Mouse (Mus musculus): Measurements from ENCODE around the gene Lrmda. TPM values are rescaled to one million over a fixed set of nuclear protein-coding genes. Genes with fewer than 3 reads are reported as not detected.

Lrmda gene
- polyA plus RNA-seq, 1 experiment, result not detected

DNA sequence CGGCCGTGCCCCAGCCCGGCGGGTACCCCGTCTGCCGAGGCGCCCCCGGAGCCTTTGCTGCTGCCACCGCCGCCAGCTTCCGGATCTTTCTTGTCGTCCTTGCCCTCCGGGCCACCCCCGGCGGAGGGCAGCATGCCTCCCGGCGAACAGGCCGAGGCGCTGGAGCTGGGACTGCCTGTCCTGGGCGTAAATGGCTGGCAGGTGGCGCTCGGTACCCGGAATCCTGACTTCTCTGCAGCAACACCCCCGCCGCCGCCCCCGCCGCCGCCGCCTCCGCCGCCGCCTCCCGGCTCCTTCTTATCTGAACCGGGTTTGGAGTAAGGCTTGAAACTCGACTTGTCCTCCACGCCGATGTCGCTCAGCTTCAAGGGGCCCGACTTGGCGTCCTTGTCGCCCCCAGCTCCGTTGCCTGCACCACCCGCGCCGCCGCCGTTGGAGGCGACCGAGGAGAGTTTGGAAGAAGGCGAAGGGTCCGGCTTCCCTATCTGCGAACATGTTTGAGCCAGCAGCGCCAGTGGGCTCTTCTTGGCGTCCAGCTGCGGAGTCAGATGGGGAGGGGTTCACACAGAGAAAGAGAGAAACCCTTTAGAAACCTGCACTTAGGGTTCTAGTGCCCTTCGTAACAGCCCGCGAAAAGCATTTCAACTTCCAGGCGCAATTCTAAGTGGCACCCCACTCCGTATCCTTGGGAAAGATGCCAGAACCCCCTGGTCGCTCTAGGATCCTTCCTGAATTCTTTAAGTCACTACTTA, 33.4 kb upstream of the Lrmda start:
- H3K27ac ChIP-seq (ENCODE audit: insufficient read depth, low read length), result peak overlapping the region; percentile 94
- TF ChIP-seq POLR2A (IDR thresholded peaks at IDR 0.05; ENCODE audit: low read depth, low read length) (peak; percentile 24; the same call in 1 of the 2 replicates), CTCF (IDR thresholded peaks at IDR 0.05; ENCODE audit: borderline replicate concordance, insufficient read depth, low read length) (peak; percentile 61; the same call in 1 of the 2 replicates)
- peaks cover 2% of the 10 kb centered on the region; the same call in 1 of the 2 replicates for H3K4me1 ChIP-seq (ENCODE audit: control insufficient read depth, insufficient read depth, low read length)
- peak overlapping the region; percentile 84 for H3K4me3 ChIP-seq (ENCODE audit: insufficient read depth, low read length)

DNA sequence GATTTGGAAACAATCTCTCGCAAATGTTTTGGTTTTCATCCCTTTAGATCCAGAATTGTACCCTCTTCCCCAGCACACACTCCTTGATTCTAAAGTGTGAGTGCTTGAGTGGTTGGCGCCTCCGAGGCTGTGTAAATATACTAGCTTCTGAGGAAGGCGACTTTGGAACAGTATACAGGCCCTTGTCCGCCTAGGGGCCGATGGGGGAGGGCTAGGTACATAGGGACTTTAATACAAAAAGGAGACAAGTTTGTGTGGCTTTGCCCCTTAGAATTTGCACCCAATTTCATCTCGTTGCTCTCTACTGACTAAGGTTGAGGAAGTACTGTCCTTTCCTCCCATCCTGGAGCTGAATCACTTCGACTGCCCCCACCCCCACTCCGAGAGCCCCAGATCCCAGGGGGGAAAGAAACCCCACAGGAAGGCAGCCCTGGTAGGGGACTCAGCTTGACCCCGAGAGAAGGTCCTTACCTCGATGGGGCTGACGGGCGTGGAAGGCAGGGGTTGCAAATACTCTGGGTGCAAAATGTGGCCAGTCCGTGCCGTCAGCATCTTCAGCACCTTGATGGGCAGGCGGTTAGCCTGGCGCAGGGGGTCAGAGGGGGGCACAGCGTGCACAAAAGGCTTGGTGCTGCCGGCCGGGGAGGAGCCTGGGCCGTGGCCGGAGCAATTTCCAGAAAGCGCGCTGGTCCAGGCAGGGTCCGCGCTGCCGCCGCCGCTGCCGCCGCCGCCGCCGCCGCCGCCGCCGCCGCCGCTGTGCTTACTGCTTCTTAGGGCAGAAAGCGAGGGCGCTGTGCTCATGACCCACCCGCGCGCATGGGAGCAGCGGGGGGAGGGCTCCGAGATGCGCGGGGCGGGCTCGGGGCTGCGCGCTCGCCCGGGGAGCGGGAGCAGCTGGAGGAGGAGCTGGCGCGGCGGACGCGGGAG, 32.5 kb upstream of the Lrmda start:
- Histone ChIP-seq H3K4me1 (ENCODE audit: control insufficient read depth, insufficient read depth, low read length) (peaks cover 2% of the 10 kb centered on the region; the same call in 1 of the 2 replicates), H3K27ac (ENCODE audit: insufficient read depth, low read length) (peak overlapping the region; percentile 94), H3K4me3 (ENCODE audit: insufficient read depth, low read length) (peak overlapping the region; percentile 84)
- TF ChIP-seq CTCF (IDR thresholded peaks at IDR 0.05; ENCODE audit: borderline replicate concordance, insufficient read depth, low read length) (no peak), POLR2A (IDR thresholded peaks at IDR 0.05; ENCODE audit: low read depth, low read length) (peak; percentile 55; the same call in 1 of the 2 replicates)

DNA sequence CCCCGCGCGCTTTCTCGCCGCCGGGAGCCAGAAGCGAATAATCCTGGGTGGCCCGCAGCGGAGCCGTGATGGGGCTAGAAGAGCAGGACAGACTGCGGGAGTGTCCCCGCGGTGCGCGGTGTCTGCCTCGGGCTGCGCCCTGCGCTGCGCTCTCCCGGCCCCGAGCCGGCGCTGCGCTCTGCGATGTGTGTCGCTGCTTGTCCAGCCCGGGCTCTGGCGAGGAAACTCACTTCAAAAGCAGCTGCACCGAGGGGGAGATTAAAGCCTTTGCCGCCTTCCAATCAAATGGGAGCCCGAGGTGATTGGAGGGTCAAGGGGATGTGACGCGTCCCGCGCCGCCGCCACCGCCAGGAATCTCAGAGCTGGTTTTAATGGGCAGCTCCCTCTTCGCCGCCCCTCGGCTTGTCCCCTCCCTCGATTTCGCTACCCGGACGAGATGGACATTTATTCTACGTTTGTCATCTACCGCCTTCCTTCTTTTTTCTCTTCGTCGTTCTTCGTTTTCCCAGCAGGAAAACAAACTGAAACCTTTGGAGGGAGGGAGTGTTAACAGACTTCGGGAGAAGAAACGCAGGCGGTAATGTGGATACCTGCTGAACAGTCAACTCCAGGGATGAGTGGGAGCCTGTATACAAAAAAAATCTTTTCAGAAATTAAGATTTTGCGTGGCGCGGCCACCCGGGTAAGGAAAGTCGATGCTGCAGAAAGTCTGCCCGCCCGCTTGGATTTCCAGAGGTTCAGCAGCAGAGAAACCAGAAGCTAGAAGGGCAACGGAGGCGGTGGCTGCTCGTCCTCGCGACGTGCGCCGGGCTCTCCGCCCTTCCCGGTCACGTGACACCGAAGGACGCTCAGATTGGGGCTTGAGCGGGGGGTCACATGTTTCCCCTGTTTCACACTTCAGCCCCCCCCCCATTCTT, 31.6 kb upstream of the Lrmda start:
- TF ChIP-seq POLR2A (IDR thresholded peaks at IDR 0.05; ENCODE audit: low read depth, low read length) (peak; percentile 97), CTCF (IDR thresholded peaks at IDR 0.05; ENCODE audit: borderline replicate concordance, insufficient read depth, low read length) (no peak)
- peak overlapping the region; percentile 84 for H3K4me3 ChIP-seq (ENCODE audit: insufficient read depth, low read length)
- H3K4me1 ChIP-seq (ENCODE audit: control insufficient read depth, insufficient read depth, low read length), result no peaks in the 10 kb centered on the region; the same call in 1 of the 2 replicates
- peak overlapping the region; percentile 94 for H3K27ac ChIP-seq (ENCODE audit: insufficient read depth, low read length)

DNA sequence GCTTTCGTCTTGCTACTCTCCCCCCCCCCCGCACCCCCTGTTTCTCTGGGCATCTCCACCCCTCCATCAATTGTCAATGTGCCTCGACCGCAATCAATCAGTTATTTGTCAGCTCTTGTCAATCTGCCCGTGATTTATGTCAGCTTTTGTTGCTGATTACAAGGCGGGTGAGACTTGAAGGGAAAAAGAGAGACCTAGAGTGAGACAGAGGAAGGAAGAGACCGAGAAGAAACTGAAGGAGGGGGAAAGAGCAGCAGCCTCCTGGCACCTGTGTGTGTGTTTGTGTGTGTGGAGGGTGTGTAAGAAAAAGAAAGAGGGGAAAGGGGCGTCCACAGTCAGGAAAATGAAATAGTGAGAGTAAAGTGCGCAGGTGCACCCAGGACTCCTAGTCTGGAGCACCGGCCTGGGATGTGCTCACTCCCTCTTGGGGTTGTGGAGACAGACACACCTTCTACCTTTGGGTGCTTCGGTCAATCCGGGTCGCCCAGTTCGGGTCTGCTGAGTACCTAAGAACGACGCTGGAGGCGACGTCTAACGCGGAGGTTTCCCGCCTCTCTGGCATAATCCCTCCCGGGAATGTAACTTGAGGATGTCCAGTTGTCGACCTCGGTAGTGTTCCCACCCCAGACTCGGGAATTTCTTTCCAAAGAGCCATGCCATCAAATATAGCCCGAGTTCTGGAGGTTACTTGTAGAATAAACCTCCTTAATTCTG, 30.8 kb upstream of the Lrmda start:
- Histone ChIP-seq H3K4me1 (ENCODE audit: control insufficient read depth, insufficient read depth, low read length) (no peaks in the 10 kb centered on the region; the same call in 1 of the 2 replicates), H3K4me3 (ENCODE audit: insufficient read depth, low read length) (peak overlapping the region; percentile 49), H3K27ac (ENCODE audit: insufficient read depth, low read length) (peak overlapping the region; percentile 43)
- TF ChIP-seq CTCF (IDR thresholded peaks at IDR 0.05; ENCODE audit: borderline replicate concordance, insufficient read depth, low read length), result no peak
- TF ChIP-seq POLR2A (IDR thresholded peaks at IDR 0.05; ENCODE audit: low read depth, low read length), result peak; percentile 5

- TF ChIP-seq POLR2A (IDR thresholded peaks at IDR 0.05; ENCODE audit: low read depth, low read length) (no peak; the same call in none of the 2 replicates), CTCF (IDR thresholded peaks at IDR 0.05; ENCODE audit: borderline replicate concordance, insufficient read depth, low read length) (peak; percentile 24; the same call in 1 of the 2 replicates)
- H3K27ac ChIP-seq (ENCODE audit: insufficient read depth, low read length), result peak within 1 kb of the TSS; percentile 43
- no peaks in the 10 kb centered on the region; the same call in 1 of the 2 replicates for H3K4me1 ChIP-seq (ENCODE audit: control insufficient read depth, insufficient read depth, low read length)
- peak within 1 kb of the TSS; percentile 49 for H3K4me3 ChIP-seq (ENCODE audit: insufficient read depth, low read length)
These were observed 30.1 kb upstream of the Lrmda start, which contains the start of gene Zfp503 for GRCm38 (mm10) chr14:21989291-21989913. TSS of gene Zfp503 (minus strand) at chr14:21989601.

- TF ChIP-seq POLR2A (IDR thresholded peaks at IDR 0.05; ENCODE audit: low read depth, low read length) (no peak), CTCF (IDR thresholded peaks at IDR 0.05; ENCODE audit: borderline replicate concordance, insufficient read depth, low read length) (no peak)
- Histone ChIP-seq H3K27ac (ENCODE audit: insufficient read depth, low read length) (peak overlapping the region; percentile 43), H3K4me1 (ENCODE audit: control insufficient read depth, insufficient read depth, low read length) (no peaks in the 10 kb centered on the region; the same call in 1 of the 2 replicates), H3K4me3 (ENCODE audit: insufficient read depth, low read length) (peak overlapping the region; percentile 49)
These were observed 29.0 kb upstream of the Lrmda start for GRCm38 (mm10) chr14:21990321-21991021.

DNA sequence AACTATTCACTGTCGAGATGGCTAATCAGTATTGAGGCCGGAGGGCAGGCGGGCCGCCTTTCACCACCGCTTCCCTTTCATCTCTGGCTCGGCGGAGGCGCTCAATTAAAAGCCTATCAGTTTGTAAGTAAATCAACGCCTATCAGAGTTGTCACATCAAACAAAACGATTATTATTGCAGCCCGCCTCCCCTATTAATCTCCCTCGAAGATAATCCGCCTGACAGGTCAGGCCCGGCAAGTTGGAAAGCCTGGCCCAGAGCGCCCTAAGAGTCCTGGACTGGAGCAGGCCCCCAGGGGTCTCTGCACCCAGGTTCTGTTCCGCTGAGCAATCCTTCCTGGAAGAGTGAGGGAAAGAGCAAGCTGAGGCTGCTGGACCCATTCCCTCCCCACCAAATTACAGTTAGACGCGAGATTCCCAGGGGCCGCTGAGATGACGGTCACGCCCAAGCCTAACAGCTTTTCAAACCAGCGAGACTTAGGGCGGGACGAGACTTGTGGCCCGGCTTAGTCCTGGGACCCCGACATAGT, 28.2 kb upstream of the Lrmda start:
- peak overlapping the region; percentile 35 for H3K27ac ChIP-seq (ENCODE audit: insufficient read depth, low read length)

More for the DNA sequence above, 28.2 kb upstream of the Lrmda start:
- Histone ChIP-seq H3K4me1 (ENCODE audit: control insufficient read depth, insufficient read depth, low read length) (no peaks in the 10 kb centered on the region; the same call in 1 of the 2 replicates), H3K4me3 (ENCODE audit: insufficient read depth, low read length) (peak overlapping the region; percentile 49)
- TF ChIP-seq CTCF (IDR thresholded peaks at IDR 0.05; ENCODE audit: borderline replicate concordance, insufficient read depth, low read length) (no peak), POLR2A (IDR thresholded peaks at IDR 0.05; ENCODE audit: low read depth, low read length) (peak; percentile 32; the same call in 1 of the 2 replicates)
